Mouse (Mus musculus): ENCODE data around the gene Pllp.

The Pllp gene

DNA sequence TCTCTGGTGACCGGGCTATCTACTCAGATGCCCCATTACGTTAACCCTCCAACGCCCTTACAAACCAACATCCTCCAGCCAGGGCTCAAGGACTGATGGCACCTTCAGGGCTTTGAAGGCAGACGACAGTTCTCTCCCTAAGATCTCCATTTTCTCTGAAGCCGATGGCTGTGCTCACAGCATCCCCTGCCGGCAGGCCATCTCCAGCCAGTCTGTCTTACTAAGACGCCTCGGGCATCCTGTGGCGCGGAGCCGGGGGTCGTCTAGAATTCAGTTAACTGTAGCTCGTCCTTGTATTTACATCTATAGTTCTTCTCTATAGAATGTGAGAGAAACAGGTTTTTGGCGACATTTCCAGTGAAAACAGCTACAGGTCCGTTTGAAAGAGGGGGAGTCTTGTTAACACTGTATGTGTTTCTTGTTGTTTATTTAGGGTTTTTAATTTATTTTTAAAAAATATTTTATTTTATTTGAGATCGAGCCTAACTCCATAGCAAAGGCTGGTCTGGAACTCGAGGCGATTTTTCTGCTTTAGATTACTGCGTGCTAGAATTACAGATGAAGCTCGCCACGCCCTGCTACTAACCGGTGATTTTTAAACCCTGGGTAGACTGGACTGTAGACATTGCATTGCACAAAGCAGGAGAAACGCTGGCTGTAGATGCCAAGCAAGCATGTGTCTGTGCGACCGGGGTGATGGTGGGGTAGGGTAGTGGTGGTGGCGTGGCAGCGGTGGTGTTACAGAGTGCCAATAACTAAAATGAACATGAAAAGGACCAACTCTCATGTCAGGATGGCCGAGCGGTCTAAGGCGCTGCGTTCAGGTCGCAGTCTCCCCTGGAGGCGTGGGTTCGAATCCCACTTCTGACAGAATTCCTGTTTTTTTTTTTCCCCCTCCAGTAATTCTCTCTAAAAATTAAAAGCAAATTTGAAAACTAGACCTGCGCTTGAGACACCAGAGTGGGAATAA lies 7.1 kb upstream of the Pllp start:
- DNase-seq (ENCODE audit: low spot score): peak; percentile 76

DNA sequence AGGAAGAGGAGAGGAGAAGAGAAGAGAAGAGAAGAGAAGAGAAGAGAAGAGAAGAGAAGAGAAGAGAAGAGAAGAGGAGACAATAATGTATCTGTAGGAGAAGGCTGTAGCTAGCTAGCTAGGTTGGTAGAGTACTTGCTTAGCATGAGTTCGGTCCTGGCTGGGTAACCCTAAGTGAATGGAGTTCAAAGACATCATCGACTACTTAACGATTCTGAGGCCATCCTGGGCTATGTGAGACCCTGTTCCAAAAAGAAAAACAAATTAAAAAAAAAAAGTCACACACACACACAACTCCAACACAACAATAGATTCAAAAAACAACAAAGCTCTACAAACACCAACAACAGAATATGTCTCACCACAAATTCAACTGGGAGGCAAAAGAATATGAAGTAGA lies 6.1 kb upstream of the Pllp start:
- DNase-seq (ENCODE audit: low spot score): no peak

DNA sequence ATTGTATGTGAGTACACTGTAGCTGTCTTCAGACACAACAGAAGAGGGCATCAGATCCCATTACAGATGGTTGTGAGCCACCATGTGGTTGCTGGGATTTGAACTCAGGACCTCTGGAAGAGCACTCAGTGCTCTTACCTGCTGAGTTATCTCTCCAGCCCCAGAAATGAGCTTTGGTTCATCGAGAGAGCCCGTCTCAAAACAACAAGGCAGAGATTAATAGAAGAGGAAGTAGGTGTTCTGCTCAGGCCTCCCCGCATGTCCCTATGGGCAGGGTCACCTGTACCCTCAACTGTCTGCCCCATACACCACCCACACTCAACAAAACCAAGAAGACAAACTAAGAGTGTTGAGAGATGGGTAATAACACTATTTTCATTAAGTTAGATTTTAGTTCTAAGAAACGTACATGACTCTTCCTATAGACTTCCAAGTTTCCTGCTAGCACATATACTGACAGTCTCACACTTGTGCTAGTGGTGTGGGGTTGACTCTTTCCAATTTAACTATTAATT lies 4.4 kb upstream of the Pllp start:
- no peak for DNase-seq (ENCODE audit: low spot score)

DNA sequence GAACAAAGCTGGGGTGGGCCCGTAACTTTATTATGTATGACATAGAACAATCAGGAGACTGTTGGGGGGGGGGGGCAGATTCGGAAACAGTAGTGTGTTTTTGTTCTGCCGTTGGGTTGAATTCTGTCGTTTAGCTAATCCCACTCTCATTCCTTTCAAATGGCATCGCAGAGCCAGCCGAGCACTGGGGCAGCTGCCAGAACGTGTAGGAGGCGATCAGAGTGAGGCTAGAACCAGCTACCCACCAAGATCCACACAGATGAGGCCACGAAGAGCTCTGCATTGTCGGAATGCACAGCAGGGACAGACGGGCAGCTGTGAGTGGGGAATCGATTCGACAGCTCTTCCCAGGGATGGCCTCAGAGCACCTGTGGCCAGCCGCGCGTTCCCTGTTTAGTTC lies 3.3 kb upstream of the Pllp start:
- DNase-seq (ENCODE audit: low spot score): peak; percentile 5

DNA sequence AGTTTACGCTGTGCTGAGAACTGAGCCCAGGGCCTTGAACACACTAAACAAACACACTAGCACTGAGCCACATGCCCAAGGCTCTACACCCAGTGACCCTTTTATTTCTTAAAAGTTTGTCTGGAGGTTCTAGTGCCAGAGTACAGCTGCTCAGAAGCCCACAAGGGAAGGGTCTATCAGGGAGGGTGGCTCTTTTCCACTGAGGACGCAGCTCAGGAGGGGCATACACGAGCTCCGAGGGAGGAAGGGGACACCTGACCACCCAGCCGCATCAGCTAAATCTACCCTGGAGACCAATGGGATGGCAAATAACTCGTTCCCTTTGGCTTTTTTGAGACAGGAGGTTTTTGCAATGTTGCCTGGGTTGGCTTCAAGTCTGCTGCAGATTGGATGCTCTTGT lies 1.9 kb upstream of the Pllp start:
- no peak for DNase-seq (ENCODE audit: low spot score)

DNA sequence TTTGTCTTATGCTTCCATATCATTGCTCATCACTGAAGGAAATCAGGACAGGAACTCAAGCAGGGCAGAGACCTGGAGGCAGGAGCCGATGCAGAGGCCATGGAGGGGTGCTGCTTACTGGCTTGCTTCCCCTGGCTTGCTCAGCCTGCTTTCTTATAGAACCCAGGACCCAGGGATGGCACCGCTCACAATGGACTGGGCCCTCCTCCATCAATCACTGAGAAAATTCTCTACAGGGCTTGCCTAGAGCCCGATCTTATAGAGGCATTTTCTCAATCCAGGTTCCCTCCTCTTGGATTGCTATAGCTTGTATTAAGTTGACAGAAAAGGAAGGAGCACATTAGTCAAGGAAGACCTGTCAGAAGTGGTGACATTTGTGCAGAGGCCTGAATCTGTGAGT lies 488 bp upstream of the Pllp start:
- DNase-seq (ENCODE audit: low spot score): no peak

DNA sequence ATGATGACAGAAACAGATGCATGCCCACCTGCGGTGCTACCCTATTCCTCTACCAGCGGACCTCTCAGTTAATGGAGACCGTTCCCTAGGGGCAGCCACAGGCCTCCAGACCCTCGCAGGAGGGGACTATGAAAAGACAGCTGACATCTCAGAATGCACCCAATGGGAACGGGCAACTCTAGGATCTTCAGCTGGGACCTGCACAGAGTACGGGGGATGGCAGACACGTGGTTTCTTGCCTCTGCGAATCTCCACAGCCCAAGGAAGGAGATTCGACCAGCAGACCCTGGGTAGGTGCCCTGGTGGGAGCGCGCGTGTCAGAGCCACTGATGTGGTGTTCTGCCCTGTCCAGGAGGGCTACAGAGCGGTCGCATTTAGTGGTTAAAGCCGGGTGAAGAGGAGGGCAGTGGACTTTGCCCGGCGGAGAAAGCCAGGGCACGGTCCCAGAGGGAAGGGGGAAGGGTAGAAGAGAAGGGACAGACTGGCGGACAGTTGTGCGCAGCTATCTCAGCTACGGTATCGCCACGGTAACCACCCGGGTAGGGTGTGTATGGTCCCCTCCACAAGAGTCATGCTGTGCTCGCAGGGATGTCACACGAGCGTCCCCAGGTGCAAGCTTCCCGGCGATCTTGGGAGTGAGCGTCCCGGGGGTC lies 611 bp downstream of the Pllp start:
- DNase-seq (ENCODE audit: low spot score): no peak

DNA sequence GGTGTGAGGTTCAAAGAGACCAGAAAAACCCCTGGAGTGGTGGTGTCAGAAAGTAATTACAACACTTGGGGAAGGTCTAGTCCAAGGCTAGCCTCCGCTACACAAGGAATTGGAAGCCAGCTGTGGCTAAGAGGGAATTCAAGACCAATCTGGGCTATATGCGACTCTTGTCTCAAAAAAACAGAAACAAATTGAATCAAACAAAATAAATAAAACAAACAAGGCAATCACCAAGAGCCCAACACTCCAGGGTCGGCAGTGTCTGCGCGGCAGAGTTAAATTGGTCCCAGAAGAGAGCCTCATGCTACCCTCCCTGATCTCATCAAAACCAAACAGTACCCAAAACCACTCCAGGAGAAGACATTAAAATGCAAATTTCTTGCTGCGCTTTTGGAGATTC lies 1.4 kb downstream of the Pllp start:
- no peak for DNase-seq (ENCODE audit: low spot score)

DNA sequence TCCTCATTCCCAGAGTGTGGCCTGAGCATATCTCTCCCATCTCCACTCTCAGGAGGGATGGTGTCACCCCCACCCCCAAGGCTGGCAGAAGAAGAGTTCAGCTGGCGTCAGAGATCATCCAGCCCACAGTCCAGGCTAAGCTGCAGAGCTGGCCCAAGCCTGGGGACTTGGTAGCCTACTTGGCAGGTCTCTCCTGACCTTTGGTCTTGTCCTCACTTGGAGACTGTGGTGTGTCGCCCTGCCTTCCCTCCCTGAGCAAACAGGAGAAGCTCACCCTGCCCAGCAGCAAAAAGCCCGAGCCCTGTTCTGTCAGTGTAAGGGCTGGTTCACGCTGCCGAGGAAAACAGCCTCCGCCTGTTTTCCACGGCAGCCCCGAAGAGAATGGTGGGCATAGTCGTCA lies 10.1 kb downstream of the Pllp start:
- DNase-seq (ENCODE audit: low spot score): no peak

DNA sequence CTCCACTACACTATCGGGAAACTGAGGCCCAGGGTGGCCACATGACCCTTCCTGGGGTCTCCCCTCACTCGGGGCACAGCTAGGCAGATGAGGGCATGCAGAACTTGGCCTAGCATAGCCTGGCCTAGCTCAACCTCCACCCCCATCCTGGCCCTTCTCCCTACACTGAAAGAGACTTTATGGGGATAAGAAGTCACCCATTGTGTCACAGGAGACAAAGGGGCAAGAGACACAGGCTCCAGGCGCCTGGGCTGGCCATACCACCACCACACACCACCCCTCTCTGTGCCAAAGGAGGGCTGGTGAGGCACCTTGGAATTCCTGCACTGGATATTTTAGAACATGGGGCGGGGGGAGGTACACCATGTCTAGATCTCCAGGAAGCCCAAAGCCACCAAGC lies 11.8 kb downstream of the Pllp start:
- DNase-seq (ENCODE audit: low spot score): no peak

DNA sequence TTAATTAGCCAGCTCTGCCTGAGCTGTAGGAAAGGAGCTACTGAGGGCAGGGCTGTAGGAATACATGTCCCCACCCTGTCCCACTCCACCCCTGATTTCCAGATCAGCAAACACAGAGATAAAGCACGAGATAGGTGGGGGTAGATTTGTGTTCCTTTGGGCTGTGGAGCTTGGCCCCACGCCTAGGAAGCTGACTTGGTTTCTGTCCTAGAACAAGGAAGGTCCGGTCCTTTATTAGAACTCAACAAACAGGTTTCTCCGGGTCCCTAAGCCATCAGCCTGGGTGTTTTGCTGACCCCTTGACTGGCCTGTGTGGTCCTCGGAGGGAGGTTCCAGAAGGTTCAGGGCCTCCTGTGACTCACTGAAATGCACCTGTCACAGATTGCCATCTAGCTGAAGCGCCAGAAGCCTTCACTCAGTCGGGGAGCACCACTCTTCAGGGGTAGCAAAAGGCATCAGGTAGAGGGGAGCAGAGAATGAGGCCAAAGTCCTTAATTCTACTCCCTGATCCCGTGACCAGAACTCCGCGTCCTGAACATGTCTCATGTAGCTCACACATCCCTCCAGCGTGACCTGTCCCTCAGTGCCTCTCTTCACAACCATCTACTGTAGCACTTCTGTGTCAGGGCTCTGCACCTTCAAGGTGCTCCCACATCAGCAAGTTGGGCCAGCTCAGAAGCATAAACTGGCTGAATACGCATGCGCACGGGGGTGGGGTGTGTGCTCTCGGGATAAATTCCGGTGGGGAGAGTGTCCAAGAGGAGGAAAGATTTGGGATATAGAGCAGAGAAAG lies 13.2 kb downstream of the Pllp start:
- no peak for DNase-seq (ENCODE audit: low spot score)

DNA sequence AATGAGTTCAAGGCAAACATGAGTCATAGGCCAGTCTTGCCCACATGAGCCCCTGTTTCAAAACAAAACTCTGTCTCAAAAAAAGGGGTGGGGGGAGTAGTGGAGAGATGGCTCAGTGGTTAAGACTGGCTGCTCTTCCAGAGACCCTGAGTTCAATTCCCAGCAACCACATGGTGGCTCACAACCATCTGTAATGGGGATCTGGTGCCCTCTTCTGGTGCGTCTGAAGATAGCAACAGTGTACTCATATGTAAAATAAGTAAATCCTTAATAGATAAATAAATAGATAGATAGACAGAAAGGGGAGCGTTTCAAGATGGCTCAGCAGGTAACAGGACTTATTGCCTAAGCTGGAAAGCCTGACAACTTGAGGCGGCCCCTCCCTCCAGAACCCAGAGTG lies 15.7 kb downstream of the Pllp start:
- no peak for DNase-seq (ENCODE audit: low spot score)

DNA sequence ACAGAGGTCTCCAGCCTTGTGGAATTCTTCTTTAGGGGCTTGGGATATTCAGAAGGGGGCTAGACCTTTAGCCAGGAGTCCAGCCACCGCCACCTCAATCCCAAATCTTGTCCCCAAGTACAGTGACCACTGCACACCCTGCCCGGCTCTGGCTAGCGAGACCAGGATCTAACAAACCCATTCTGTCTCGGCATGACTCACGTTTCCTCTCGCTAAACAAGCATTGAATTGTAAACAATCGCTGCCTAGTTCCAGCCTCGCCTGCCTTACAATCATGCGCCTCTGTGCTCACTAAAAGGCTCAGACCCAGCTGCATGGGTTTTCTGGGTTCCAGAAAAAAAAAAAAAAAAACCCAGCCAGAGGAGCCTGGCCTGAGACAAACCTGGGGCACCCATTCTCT lies 17.5 kb downstream of the Pllp start:
- no peak for DNase-seq (ENCODE audit: low spot score)

DNA sequence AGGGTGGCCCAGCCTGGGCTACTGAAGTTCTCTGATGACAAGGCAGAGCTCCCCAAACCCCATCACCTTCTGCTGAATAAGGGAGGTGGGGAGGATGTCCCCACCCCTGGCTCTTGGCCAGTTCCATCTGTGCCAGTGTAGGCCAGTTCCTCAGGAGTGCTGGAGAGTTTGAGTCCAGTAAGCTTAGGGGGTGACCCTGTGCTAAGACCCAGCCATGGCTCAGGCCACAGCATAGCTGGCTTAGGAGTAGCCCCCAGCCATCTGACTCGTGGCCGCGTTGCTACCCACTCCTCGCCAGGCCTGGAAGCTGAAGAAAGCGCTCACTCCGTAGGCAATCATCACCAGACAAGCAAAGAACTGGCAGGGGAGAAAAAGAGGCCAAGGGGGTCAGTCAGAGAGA lies 20.2 kb downstream of the Pllp start:
- DNase-seq (ENCODE audit: low spot score): no peak

DNA sequence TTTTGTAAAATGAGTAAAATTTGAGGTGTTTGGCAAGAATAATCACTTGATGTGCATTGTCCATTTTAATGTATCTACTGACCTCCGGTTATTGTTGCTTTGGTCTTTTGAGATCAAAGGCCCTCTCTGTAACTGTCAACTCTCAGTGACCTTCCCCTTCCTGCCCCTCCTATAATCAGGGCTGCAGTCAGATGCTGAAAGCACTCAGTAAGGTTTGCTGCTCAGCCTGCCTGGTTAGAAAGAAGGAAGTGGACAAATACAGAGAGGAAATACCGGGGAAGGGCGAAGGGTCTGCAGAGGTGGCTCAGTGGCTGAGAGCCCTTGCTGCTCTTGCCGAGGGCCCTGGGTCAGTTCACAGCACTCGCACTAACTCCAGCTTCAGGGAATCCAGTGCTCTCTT lies 21.7 kb downstream of the Pllp start:
- no peak for DNase-seq (ENCODE audit: low spot score)

DNA sequence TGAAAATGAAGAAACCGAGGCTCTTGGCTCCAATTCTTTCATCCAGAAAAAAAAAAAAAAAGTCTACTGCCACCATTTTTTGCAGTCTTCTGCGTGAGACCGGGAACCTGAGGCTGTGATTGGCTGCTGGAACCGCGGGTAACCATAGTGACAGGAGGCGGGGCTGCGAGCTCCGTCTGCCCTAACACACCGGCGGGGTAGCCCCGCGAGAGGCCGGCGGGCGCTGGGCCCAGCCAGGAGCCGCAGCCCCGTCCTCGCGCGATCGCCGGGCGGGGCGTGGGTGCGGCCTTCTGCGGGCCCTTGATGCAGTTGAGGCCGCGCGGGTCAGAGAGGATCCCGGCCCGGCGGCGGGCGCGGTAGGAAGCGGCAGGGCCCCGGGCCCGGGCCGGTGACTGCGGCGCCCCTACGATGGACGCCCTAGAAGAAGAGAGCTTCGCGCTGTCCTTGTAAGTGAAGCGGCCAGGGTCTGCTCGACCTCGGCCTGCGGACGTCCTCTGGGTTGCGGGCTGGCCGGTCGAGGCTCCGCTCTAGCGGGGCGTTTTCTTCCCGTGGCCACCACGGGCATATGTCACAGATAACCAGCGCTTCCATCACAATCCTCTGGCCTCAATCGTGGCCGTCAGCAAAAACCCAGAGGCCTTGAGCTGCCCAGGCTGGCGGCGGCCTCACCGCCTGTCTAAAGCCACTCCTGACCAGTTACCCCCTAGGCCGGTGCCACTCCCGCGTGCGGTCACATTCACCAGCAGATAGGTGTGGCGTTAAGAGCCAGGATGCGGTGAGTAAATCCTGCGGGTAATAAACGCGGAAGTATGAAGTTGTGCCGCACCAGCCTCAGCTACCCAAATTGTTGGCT lies 29.4 kb downstream of the Pllp start, which contains the start of gene Arl2bp:
Arl2bp (plus strand) TSS at position 145 of the 853 bp plus-strand sequence.
- DNase-seq (ENCODE audit: low spot score): peak; percentile 94

DNA sequence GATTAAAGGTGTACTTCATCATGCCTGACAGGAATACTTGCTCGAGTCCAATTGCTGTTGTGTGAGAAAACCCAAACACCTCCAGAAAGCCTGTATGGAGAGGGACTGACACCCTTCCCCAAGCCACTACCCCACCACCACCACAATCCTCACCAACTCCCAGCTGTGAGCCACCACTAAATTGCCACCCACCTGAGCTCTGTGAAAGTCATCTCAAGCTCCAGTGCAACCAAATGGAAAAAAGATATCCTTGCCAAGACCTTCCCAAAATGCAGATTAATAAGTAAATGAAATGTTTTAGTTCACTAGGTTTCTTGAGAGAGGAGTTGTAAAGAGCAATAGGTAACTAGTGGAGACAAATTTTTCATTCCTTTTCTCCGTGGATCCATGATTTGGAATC lies 31.4 kb downstream of the Pllp start:
- DNase-seq (ENCODE audit: low spot score): peak; percentile 5

DNA sequence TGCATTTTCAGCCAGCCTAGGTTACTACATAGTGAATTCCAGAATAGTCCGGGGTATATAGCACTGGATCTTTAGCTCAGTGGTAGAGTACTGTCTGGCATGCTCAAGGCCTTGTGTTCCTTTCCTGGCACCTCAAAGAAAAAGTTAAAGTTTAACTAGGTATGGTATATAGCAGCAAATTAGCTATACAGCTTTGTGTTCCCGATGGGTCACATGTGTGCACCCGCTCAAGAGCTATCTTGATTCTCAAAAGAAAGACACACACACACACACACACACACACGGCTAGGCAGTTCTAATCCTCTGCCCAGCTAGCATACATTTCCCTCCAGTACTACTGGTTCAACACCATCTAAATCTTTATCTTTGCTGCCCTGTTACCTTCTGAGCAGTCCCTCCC lies 35.7 kb downstream of the Pllp start:
- DNase-seq (ENCODE audit: low spot score): no peak

DNA sequence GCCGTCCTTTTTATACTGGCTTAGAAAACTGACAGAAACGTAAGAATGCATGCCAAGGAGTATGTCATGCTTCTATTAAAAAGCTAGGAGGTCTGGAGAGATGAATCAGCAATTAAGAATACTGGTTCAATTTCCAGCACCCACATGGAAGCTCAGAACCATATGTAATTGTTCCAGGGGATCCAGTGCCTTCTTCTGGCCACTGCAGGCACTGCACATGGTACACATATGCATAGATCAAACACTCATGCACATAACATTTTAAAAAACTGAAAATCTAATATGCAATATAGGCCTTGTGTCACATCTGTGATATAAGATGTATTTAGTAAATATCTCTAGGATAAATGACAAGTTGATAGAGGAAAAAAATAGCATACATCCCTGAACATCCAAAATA lies 38.0 kb downstream of the Pllp start:
- DNase-seq (ENCODE audit: low spot score): no peak

DNA sequence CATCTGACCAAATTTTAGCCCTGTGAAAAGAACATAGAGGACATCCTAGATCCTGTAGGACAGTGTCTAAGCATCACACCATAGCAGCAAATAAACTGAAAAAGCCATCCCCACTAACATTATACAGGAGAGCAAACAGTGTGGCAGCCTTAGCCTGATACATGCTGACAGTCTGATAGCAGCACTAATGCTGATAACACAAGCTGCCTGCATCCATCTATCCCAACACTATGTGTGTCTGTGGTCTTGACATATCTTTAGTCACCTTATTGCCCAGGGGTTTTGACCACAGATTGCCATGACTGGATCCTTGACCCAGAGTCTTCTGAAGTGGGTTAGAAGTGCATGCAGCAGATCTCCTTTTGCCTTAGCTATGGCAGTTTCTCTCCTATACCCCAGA lies 41.1 kb downstream of the Pllp start:
- no peak for DNase-seq (ENCODE audit: low spot score)

DNA sequence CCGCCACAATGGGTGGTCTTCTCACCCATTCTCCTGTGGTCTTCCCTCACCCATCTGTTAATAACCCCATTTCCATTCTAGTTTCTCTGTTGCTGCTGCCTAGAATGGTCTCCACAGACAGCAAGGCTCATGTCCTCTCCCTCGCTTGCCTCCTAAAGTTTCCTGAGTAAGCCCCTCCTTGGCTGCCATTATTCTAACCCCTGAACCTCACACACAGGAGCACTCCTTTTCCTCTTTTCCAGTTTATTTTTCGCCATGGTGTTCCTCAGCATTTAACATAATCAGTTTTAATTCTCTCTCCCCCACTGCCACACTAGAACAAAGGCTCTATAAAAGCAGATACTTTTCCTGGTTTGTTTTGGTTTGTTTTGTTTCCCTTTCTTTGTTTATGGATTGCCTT lies 43.1 kb downstream of the Pllp start:
- DNase-seq (ENCODE audit: low spot score): no peak

DNA sequence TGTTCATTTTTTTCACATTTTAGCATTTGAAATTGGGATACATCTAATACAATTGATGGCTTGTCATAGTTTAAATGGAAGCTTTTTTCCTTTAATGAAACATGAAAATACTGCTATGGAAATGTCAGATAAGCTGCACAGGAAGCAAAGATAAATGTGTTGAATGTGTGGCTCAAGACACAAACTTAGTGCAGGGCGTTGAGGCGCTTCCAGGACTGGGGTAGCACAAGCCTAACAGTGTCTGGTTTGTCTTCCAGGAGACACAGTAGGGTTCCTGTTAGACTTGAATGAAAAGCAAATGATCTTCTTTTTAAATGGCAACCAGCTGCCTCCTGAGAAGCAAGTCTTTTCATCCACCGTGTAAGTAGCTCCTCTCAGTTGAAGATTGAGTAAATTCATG lies 46.6 kb downstream of the Pllp start:
- no peak for DNase-seq (ENCODE audit: low spot score)

All from testis, postnatal 14 days (tissue).